Mouse (Mus musculus): ENCODE measurements around the gene Rad18. TPM values are rescaled to one million over a fixed set of nuclear protein-coding genes. Genes with fewer than 3 reads are reported as not detected.

Gene Rad18
- 17.1 TPM for polyA plus RNA-seq (2015; fragmentation: Illumina TruSeq; extraction: RNeasy Lipid Tissue Mini Kit (QIAGEN cat#74804); ENCODE audit: insufficient read depth, low replicate concordance)

GRCm38 (mm10) chr6:112696056-112696950, at the start of gene Rad18:
Gene Rad18, minus strand, starts transcription at chr6:112696686.

Other genes with a start within 250 kb of the Rad18 start
- not detected for gene Cav3, start 237.2 kb downstream of the Rad18 start, polyA plus RNA-seq (2015; fragmentation: Illumina TruSeq; extraction: RNeasy Lipid Tissue Mini Kit (QIAGEN cat#74804); ENCODE audit: insufficient read depth, low replicate concordance)
- 0.18 TPM for gene Oxtr, start 206.7 kb downstream of the Rad18 start, polyA plus RNA-seq (2015; fragmentation: Illumina TruSeq; extraction: RNeasy Lipid Tissue Mini Kit (QIAGEN cat#74804); ENCODE audit: insufficient read depth, low replicate concordance)

All from spleen, adult 10 weeks (tissue).